Mouse (Mus musculus) megakaryocyte, embryonic 14.5 days (primary cell): Measurements from ENCODE around the gene Nepn.

Experiments used
- FLI1 ChIP-seq: IDR thresholded peaks from 2 replicates; pipeline ENCODE4 v1.6.1; 2012; ENCODE audit warnings: low read length, inconsistent platforms, mixed read lengths
- GATA1 ChIP-seq: IDR thresholded peaks from 3 replicates; pipeline ENCODE4 v1.6.1; 2012; ENCODE audit warnings: mixed read lengths, low read length, inconsistent platforms, borderline replicate concordance

GRCm38 (mm10) chr10:52417998-52418860, 29.5 kb downstream of the Nepn start:
- TF ChIP-seq FLI1 (no peak), GATA1 (no peak)
